Mouse (Mus musculus): ENCODE measurements around the gene Zc3hav1l.
A peak's percentile ranks its signal among the peaks of the same experiment; 100 is the strongest.

Zc3hav1l gene

DNA sequence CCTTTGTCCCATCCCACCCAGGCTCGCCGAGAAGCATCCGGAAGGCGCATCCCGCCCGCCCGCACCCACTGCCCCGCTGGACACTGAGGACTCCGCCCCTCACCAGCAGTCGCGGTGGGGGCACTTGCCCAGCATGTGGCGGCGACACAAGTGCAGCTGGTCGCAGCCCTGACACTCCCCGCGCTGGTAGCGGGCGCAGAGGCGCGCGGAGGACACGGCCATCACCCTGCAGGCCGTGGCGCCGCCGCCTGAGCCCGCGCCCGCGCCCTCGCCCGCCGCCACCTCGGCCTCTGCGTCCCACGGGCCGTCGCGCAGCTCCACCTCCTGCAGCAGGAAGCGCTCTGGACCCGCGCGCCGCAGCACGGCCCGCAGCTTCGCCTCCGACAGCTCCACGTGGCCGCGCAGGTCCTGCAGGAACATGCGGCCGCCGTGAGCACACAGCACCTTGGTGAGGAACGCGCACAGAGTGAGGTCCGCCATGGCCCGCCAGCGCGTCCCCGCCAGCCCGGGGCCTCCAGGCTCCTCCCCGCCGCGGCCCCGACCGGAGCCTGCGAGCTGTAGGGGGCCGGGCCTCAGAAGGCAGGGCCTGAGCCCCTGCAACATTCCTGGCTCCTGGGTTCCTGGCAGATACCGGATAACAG lies at the start of gene Zc3hav1l:
Gene Zc3hav1l, minus strand, starts transcription at position 499 of the 641 bp plus-strand sequence.
- peak; percentile 79 to 81 for DNase-seq (ENCODE audit: low spot score in 2 of 2)

DNA sequence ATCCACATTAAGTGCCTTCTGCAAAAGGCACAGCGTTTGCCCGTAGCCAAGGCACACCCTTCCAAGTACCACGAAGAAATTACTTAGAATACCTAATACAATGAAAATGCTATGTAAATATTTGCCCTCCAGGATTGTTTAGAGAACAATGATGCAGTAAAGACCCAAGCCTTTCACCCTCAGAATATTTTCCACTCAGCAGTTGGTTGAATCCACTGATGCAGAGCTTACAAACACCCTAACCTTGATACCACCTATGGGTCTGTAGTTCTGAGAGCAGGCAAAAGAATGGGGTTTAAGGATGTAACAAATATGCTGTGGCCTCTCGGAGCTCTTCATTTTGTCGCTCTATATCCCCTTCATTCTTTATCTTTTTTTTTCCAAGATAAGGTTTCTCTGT lies 48.8 kb upstream of the Zc3hav1l start:
- no peak for DNase-seq (ENCODE audit: low spot score in 2 of 2)

DNA sequence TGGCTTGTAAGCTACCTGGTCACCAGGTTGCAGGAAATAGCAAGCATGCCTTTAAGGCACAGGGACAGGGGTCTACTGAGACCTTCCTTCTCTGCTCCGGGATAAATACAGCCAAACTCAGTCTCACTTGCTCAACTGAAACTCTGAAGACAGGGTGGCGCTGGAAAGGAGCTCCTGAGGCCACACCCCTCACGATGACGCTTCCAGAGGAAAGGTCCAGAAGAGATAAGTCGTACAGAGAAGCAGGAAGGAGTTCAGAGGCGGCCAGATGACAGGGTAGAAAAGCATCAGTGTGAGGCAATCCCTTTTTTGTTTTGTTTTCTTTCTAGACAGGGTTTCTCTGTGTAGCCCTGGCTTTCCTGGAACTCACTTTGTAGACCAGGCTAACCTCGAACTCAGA lies 46.7 kb upstream of the Zc3hav1l start:
- no peak for DNase-seq (ENCODE audit: low spot score in 2 of 2)

DNA sequence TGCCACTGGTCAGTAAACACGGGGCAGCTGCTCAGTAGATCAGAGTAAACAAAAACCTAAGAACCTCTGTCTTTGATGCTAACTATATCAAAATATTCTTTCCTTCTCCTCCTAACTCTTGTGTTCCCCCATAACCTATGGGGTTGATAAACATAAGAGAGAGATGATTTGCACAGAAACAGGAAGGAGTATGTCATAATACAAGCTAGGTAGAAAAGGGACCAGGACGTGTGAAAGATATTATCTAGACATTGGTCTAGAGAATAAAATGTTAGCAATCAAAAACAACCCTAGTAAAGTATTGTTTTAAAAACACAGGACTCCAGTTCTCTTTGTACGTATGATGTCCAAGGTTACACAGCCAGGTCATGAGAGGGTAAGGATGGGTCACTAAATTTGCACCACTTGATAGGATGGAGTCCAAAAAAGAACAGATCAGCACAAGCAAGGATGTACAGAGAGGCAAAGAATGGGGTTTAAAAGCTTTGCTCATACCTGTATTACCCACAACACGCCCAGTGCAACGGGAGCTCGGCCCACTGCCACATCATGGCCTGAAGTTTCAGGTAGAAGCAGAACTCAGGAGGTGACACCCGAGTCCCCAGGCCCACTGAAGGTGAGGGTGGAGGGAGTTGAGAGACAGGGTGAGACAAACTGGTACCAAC lies 45.1 kb upstream of the Zc3hav1l start:
- DNase-seq (ENCODE audit: low spot score in 2 of 2): no peak

DNA sequence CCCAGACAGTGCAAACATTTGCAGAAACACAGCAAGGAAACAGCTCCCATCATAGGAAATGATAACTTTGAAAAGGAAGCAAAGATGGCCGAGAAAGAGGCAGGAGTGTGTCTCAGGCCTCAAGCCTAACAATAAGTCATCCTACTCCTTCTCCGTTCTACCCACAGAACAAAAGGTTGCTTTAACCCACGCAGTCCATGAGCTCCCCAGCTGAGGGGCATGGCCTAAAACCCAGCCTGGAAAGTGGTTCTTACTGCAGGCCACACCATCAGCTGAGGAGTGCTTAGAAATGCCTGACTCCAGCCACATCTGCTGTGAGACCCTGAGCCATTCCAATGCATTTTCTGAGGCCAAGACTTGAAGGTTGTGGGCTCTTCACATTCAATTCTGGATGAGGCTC lies 44.5 kb upstream of the Zc3hav1l start:
- no peak for DNase-seq (ENCODE audit: low spot score in 2 of 2)

DNA sequence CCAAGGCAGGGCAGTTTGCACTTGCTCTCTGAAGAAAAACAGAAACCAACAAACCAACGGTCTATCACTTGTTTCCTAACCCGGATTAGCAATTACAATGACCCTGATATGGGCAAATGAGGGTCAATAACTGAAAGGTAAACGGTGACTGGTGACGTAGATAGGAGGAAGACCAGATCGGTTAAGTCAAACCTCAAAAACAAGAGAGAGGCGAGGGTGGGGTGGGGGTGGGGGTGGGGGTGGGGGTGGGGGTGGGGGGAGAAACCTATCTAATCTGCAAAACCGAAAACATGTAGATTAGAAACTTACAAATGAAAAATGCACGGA lies 43.6 kb upstream of the Zc3hav1l start:
- DNase-seq (ENCODE audit: low spot score in 2 of 2): no peak

DNA sequence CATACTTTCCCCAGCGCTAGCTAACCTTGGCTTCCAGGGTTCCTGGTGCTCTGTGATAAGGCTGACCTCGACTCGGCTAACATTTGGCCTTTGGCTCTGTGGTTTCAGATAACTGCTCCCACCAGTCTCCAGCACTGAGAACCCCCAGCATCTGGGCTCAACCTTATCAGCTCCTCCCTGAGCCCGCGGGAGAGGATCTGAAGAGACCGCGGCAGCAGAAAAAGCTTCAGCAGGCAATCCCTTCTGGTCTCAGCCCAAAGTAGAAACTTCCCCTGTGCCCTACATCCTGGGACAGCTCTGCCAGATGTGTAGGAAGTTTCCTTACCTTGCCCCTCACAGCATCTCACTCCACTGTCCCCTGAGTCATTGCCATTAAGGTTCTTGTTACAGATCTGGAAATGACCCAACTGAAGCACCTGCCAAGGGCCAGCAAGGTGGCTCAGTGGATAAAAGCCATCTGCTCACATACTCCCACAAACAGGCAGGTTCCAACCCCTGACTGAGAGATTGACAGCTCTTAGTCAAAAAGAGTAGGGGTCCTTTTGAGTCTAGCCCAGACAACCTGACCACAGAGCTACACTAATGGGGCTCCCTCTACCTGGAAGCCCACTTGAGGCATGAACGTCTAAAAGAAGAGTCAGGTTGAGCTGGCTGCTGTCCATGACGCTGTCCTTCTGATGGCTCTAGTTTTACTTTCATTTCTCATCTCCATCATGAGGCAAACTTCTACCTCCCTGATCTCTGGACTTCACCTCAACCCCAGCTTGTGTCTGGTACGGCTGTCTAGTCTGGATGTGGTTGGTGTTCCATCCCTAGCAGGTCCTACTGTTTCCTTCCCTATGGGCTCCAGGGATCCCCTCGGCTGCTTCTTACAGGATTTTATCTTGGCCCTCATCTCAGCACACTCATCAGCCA lies 42.9 kb upstream of the Zc3hav1l start:
- no peak for DNase-seq (ENCODE audit: low spot score in 2 of 2)

DNA sequence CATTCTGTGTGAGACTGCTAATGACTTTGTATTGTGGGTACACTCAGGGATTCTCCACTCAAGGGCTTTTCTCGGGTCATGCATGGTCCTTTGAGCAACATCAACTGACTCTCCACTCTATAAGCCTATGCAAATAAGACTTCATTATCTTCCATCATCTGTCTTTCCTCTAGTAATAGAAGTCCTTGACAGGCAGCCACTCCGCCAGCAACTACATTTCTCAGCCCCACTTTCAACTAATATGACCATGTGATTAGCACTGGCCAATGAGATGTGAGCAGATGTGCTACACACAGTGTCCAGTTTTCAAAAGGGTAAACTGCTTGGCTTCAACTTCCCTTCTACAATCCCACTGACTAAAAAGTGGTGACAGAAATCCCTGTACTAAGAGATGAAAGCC lies 40.0 kb upstream of the Zc3hav1l start:
- no peak for DNase-seq (ENCODE audit: low spot score in 2 of 2)

DNA sequence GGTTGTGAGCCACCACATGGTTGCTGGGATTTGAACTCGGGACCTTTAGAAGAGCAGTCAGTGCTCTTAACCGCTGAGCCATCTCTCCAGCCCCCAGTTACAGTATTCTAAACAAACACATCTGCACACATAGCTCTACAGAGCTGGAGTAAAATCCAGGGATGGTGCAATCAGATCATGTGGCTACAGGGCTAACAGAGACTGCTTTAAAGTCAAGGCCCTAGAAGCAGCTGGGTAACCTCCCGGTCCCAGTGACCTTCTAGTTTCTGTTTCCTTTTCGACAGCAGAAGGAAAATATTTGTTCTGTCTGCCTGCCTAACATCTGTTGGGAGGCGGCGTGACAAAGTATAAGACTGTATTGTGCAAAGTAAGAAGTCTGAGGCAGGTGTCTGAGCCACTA lies 38.9 kb upstream of the Zc3hav1l start:
- no peak for DNase-seq (ENCODE audit: low spot score in 2 of 2)

DNA sequence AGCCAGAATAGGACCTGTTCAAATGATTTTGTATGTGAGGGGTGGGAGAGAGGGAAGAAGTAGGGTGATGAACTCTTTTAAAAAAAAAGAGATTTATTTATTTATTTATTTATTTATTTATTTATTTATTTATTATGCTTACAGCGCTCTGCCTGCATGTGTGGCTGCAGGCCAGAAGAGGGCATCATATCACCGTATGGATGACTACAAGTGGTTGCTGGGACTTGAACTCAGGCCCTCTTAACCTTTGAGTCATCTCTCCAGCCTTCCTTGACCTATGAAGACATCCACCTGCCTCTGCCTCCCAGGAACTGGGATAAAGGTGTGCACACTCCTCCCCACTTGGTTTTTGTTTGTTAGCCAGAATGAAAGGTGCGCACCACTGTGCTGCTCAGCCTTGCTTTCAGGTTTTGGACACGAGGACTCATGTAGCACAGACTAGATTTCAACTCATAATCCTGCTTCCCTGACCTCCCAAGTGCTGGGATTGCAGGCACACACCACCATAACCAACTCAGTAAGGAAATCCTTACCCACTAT lies 38.2 kb upstream of the Zc3hav1l start:
- no peak for DNase-seq (ENCODE audit: low spot score in 2 of 2)

DNA sequence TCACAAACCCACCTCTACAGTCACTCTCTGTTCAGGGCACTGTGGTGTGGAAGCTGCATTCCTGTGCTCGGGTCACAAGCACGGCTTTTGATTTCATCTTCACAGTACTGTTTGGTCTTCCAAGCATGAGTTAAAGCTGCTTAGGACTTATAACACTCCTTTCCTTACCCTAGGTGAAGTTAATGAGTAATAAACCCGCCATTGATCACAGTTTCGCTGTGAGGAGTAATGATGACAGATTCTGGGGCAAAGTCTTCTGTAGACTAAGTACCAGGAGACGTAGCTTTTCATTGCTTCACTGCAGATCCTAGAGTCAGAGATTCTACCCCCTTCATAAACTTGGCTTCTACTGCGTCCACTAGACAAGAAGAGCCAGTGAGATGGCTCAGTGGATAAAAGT lies 36.2 kb upstream of the Zc3hav1l start:
- DNase-seq (ENCODE audit: low spot score in 2 of 2): no peak

DNA sequence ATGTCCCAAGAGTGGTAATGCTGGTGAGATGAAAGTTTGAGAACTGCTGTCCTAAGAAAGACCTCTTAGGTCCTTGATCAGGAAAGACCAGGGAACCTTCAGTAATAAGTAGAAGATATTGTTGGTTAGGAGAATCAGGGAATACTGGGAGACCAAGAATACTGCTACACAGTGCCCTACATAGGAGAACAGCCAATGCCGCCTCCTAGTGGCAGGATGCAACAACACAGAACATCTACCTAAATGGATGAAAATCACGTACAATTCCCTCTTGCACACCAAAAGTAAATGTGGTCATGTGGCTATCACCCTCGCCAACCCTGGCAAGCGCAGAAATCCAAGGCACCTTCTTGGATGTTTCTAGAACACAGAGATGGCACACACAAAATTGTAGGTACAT lies 27.5 kb upstream of the Zc3hav1l start:
- DNase-seq (ENCODE audit: low spot score in 2 of 2): no peak

DNA sequence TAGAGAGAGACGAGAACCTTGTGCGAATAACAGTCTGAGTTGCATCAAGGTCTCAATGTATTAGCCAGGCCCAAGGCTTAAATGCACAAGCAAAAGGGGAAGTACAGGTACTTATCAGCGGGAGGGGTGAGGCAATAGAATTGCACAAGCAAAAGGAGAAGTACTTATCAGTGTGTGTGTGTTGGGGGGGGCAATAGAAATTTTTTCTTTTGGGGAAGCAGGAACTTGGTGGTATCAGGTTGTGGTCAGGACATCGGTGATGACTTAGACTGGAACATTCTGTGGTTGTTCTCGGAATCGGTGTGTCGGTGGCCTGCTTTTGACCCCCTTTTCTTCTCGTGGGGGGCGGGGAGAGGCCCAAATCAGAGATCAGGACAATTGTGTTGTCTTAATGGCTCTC lies 21.6 kb upstream of the Zc3hav1l start:
- no peak for DNase-seq (ENCODE audit: low spot score in 2 of 2)

DNA sequence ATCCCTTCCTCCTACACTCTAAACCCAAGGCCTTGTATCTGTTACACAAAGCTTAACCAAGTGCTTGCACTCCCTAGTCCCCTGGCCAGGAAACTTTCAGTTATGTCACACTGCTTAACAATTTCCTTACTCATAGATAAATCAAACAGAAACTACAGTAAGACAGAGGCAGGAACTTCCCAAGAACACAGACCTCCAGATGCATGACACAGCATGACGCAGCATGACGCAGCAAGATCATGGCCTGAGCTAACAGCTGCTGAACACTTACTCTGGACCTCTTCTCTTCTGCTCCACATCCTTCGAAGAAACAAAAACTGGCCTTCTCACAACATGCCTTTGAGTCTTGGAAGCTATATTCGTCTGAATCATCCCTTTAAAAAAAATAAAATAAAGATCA lies 17.0 kb upstream of the Zc3hav1l start:
- DNase-seq (ENCODE audit: low spot score in 2 of 2): no peak

DNA sequence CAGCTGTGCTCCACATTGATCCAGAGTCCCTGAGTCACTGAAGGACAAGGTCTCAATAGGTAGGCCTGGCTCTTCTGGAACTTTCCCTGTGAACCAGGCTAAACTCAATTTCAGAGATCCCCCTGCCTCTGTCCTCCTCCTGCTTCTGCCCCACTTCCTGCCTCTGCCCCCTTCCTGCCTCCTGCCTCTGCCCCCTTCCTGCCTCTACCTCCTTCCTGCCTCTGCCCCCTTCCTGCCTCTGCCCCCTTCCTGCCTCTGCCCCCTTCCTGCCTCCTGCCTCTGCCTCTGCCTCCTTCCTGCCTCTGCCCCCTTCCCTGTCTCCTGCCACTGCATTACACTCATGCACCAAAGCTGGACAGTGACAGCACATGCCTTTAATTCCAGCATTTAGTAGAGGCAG lies 10.7 kb upstream of the Zc3hav1l start:
- no peak for DNase-seq (ENCODE audit: low spot score in 2 of 2)

DNA sequence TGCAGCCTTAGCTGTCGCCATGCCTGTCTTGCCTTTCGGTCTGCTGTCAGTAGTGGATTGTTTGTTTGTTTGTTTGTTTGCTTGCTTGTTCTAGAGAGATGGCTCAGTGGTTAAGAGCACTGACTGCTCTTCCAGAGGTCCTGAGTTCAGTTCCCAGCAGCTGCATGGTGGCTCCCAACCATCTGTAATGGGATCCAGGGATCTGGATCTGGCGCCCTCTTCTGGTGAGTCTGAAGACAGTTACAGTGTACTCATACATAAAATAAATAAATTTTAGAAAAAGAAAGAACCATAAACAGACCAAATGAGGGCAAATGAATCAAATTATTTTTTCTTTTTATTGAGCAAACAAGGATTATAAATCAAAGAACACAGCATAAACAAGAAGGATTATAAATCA lies 5.9 kb upstream of the Zc3hav1l start:
- DNase-seq (ENCODE audit: low spot score in 2 of 2): no peak

DNA sequence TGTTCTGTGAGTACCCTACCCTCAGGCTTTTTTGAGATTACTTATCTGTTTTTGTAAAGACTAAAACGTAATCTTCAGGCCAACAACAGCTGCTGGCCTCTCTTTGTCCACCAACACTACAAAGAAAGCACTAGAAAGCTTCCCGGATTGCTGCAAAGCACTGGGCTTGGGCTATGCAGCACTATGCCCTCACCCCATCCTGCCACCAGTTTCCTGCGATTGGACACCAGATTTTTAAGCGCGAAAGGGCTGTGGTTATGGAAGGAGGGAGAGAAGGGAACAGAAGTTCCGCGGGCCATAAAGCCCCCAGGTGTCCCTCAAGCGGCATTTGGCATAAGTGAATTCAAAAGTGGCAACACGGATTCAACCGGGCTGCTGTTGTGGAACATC lies 818 bp downstream of the Zc3hav1l start:
- DNase-seq (ENCODE audit: low spot score in 2 of 2): no peak

DNA sequence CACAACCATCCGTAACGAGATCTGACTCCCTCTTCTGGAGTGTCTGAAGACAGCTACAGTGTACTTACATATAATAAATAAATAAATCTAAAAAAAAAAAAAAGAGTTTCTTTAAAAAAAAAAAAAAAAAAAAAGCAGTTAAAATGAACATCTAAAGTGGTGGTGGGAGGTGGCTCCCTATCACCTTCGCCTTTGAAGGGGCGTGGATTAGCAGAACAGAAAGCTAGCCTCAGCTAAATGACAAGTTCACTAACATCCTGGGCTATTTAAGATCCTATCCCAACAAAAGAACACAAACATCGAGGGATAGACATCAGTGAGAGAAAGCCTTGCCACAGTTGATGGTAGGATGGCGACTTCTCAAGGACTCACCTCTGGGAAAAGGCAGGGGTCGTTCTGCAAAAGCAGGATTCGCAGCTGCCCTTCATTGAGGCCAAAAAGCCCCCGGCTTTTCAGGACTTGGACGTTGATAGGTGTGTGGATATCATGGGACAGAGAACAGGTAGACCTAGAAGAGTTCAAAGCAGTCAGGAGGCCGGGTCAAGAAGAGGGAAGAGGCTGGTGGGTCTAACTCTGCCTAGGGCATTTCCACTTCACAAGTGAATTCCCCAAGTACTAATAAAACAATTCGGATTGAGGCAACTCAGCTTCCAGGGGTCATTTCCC lies 1.3 kb downstream of the Zc3hav1l start:
- no peak for DNase-seq (ENCODE audit: low spot score in 2 of 2)

DNA sequence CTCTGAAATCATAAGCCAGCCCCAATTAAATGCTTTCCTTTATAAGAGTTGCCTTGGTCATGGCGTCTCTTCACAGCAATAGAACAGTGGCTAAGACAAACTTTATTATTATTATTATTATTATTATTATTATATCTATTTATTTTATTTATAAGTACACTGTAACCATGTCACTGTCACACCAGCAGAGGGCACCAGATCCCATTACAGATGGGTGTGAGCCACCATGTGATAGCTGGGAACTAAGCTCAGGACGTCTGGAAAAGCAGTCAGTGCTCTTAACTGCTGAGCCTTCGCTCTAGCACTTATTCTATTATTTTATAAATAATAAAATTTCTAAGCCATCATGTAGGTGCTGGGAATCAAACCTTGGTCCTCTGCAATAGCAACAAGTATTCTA lies 5.4 kb downstream of the Zc3hav1l start:
- no peak for DNase-seq (ENCODE audit: low spot score in 2 of 2)

DNA sequence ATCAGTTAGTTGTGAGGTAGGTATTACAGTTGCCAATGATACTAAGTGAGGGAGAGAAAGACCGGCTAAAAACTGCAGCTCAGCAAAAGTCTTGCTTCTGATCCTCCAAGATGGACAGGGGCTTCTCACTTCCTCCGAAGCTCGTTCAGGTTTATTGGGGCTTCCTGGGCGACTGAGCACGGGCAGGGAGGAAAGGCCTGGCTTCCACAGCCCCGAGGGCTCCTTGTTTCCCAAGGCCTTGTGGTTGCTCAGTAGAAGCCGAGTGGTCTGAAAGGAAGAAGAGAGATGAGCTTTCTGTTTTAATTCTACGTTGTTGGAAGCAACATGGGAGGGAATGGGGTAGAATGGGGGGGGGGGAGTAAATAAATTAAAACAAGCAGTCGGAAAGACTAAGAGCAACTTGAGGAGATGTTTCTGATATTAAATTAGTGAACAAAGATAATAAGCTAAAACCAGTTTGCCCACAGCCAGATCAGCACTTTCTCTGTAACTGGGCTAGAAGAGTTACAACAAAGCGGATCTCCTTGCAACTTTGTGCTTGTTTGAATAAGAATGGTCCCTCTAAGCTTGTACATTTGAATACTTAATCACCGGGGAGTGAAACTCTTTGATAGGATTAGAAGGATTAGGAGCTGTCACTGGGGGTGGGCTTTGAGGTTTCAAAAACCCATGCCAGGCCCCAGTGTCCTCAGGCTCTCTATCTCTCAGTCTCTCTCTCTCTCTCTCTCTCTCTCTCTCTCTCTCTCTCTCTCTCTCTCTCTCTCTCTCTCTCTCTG lies 6.0 kb downstream of the Zc3hav1l start:
- no peak for DNase-seq (ENCODE audit: low spot score in 2 of 2)

DNA sequence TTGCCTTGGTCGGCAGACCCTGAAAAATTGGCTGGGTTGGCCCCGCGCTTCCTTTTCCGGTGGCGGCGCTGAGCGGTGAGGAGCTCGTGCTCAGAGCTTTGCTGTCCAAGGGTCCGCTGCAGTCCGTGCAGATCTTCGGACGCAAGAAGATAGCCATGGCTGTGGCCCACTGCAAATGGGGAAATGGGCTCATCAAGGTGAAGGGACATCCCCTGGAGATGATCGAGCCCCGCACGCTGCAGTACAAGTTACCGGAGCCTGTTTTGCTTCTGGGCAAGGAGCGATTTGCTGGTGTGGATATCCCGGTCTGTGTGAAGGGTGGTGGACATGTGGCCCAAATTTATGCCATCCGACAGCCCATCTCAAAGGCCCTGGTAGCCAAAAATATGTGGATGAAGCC lies 14.6 kb downstream of the Zc3hav1l start:
- no peak for DNase-seq (ENCODE audit: low spot score in 2 of 2)

Measured in urinary bladder, postnatal 4 days (tissue).